Mouse (Mus musculus): Measurements from ENCODE around the gene T.

- TF ChIP-seq FLI1 (IDR thresholded peaks at IDR 0.05; ENCODE audit: low read length): no peak
- TF ChIP-seq GATA1 (IDR thresholded peaks at IDR 0.05; ENCODE audit: borderline replicate concordance, low read length): no peak
These were observed 9.8 kb downstream of the T start for GRCm38 (mm10) chr17:8444062-8444461.

Measured in megakaryocyte, embryonic 14.5 days (primary cell).